Mouse (Mus musculus) hindbrain, embryonic 13.5 days (tissue): ENCODE data around the gene Akr7a5. TPM values are rescaled to one million over a fixed set of nuclear protein-coding genes. Genes with fewer than 3 reads are reported as not detected.

Experiments
- ATAC-seq: fragments of 200-750 bp; cut with Nextera tagmentation; 2 replicates; pipeline ENCODE4 v1.8.0; 2017; ENCODE audit warnings: moderate TSS enrichment; ENCODE audit not compliant: low FRiP score
- H3K27ac ChIP-seq: fragments of 300-500 bp; sonication (generic); 2 replicates; pipeline ENCODE4 v1.5.1; 2015; ENCODE audit warnings: inconsistent platforms, mild to moderate bottlenecking, moderate library complexity
- H3K27me3 ChIP-seq: fragments of 300-500 bp; sonication (generic); 2 replicates; pipeline ENCODE4 v1.6.1; 2015; ENCODE audit warnings: mild to moderate bottlenecking, inconsistent platforms
- H3K36me3 ChIP-seq: fragments of 300-500 bp; sonication (generic); 2 replicates; pipeline ENCODE4 v1.6.1; 2015; ENCODE audit warnings: mild to moderate bottlenecking, inconsistent platforms
- H3K4me1 ChIP-seq: fragments of 300-500 bp; sonication (generic); replicated peaks from 2 replicates; pipeline ENCODE4 v1.6.1; 2015; ENCODE audit warnings: inconsistent platforms
- H3K4me2 ChIP-seq: fragments of 300-500 bp; sonication (generic); 2 replicates; pipeline ENCODE4 v1.6.1; 2015; ENCODE audit warnings: inconsistent platforms, mild to moderate bottlenecking, moderate library complexity
- H3K4me3 ChIP-seq: fragments of 300-500 bp; sonication (generic); 2 replicates; pipeline ENCODE4 v1.5.1; 2015; ENCODE audit warnings: mild to moderate bottlenecking, inconsistent platforms
- H3K9ac ChIP-seq: fragments of 300-500 bp; sonication (generic); 2 replicates; pipeline ENCODE4 v1.6.1; 2015; ENCODE audit warnings: mild to moderate bottlenecking, inconsistent platforms
- H3K9me3 ChIP-seq: fragments of 300-500 bp; sonication (generic); 2 replicates; pipeline ENCODE4 v1.6.1; 2016; ENCODE audit warnings: inconsistent platforms
- WGBS: fragments of 180-500 bp; shearing (Covaris S2); methylation state at CpG from one replicate; pipeline ENCODE4 v1.1.7; 2015; 5-methylcytosine and 5-hydroxymethylcytosine counted together
- polyA plus RNA-seq: library from polyadenylated mRNA; unstranded; fragments of >200 nt; fragmentation: Nextera tagmentation; extraction: Ambion mirVana; gene quantifications from 2 replicates; pipeline ENCODE4 v1.2.1, GENCODE M21; 2015

Gene Akr7a5
- polyA plus RNA-seq, 1 experiment from 2014 or later, result 60.0 TPM

- Histone ChIP-seq H3K27me3 (peaks cover 17% of the 10 kb centered on the region), H3K4me2 (no peak overlapping the region), H3K4me1 (no peaks in the 10 kb centered on the region), H3K4me3 (no peak overlapping the region), H3K9me3 (no peaks in the 10 kb centered on the region), H3K9ac (no peak overlapping the region), H3K36me3 (no peaks in the 10 kb centered on the region), H3K27ac (no peak overlapping the region)
- ATAC-seq, result no peak
- WGBS, result 51% methylated on average over 33 of the region's 33 CpGs
Observed at GRCm38 (mm10) chr4:139338145-139338544, 27.6 kb downstream of the Akr7a5 start.

- 83% methylated on average over 4 of the region's 4 CpGs for WGBS
- peaks cover 17% of the 10 kb centered on the region for H3K27me3 ChIP-seq
- H3K4me1 ChIP-seq, result no peaks in the 10 kb centered on the region
- no peak overlapping the region for H3K4me2 ChIP-seq
- H3K9ac ChIP-seq, result no peak overlapping the region
- H3K4me3 ChIP-seq, result no peak overlapping the region
- ATAC-seq, result no peak
- no peak overlapping the region for H3K27ac ChIP-seq
- peaks cover 13% of the 10 kb centered on the region for H3K36me3 ChIP-seq
- no peaks in the 10 kb centered on the region for H3K9me3 ChIP-seq
Observed at GRCm38 (mm10) chr4:139340835-139341234, 30.3 kb downstream of the Akr7a5 start.

DNA sequence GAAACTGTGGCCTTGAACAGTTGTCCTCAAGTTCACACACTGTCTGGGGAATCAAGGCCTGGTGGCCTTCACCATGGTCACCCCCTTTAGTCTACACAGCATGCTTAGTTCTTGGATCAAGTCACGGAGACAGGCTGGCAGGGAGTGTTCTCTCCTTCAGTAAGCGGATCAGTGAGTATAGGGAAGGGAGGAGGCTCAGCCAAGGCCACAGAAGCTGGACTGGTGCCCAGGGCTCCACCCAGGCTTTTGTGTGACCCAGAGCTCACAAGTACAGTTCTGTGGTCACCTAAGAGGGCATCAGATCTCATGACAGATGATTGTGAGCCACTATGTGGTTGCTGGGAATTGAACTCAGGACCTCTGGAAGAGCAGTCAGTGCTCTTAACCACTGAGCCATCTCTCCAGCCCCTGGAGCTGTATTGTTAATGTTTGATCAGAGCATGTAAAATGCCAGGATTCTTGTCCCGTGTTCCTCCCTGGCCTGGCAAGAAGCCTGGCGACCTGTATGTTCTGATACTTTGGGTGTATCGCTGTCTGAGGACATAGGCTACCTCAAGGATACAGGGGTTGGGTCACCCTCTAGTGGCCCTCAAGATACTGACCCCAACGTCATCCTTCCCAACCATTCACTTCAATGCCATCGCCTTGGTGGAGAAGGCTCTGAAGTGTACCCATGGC lies 31.2 kb downstream of the Akr7a5 start:
- 76% methylated on average over 7 of the region's 7 CpGs for WGBS

GRCm38 (mm10) chr4:139343718-139344117 lies 33.2 kb downstream of the Akr7a5 start:
- 64% methylated on average over 5 of the region's 5 CpGs for WGBS
- H3K4me1 ChIP-seq, result no peaks in the 10 kb centered on the region
- H3K4me2 ChIP-seq, result no peak overlapping the region
- H3K4me3 ChIP-seq, result no peak overlapping the region
- no peaks in the 10 kb centered on the region for H3K27me3 ChIP-seq
- no peak for ATAC-seq
- no peak overlapping the region for H3K9ac ChIP-seq
- peaks cover 41% of the 10 kb centered on the region for H3K36me3 ChIP-seq
- no peaks in the 10 kb centered on the region for H3K9me3 ChIP-seq
- no peak overlapping the region for H3K27ac ChIP-seq

More for the DNA sequence above, 31.2 kb downstream of the Akr7a5 start:
- peaks cover 21% of the 10 kb centered on the region for H3K36me3 ChIP-seq
- H3K4me1 ChIP-seq, result no peaks in the 10 kb centered on the region
- no peak overlapping the region for H3K4me3 ChIP-seq
- ATAC-seq, result no peak
- no peak overlapping the region for H3K27ac ChIP-seq
- H3K9ac ChIP-seq, result no peak overlapping the region
- no peak overlapping the region for H3K4me2 ChIP-seq
- H3K27me3 ChIP-seq, result peaks cover 17% of the 10 kb centered on the region
- H3K9me3 ChIP-seq, result no peaks in the 10 kb centered on the region

GRCm38 (mm10) chr4:139345416-139346019 lies 35.0 kb downstream of the Akr7a5 start:
- Histone ChIP-seq H3K36me3 (peaks cover 55% of the 10 kb centered on the region), H3K9me3 (no peaks in the 10 kb centered on the region), H3K9ac (no peak overlapping the region), H3K27me3 (no peaks in the 10 kb centered on the region), H3K27ac (no peak overlapping the region), H3K4me3 (no peak overlapping the region), H3K4me2 (no peak overlapping the region), H3K4me1 (peaks cover 2% of the 10 kb centered on the region)
- ATAC-seq, result no peak
- 73% methylated on average over 23 of the region's 23 CpGs for WGBS

GRCm38 (mm10) chr4:139351931-139352711 lies 41.6 kb downstream of the Akr7a5 start, which contains the start of the genes Mrto4, Emc1 and Ubr4:
Mrto4 (minus strand) TSS chr4:139352576.
Emc1 (plus strand) TSS chr4:139352587.
Ubr4 (plus strand) TSS chr4:139352609.
- WGBS, result under 1% methylated on average over 64 of the region's 64 CpGs
- Histone ChIP-seq H3K9me3 (no peaks in the 10 kb centered on the region), H3K4me3 (peak within 1 kb of the TSS; percentile 89), H3K4me1 (peaks cover 28% of the 10 kb centered on the region), H3K27ac (peak within 1 kb of the TSS; percentile 97), H3K9ac (peak within 1 kb of the TSS; percentile 88), H3K4me2 (peak within 1 kb of the TSS; percentile 99), H3K36me3 (peaks cover 54% of the 10 kb centered on the region), H3K27me3 (no peaks in the 10 kb centered on the region)
- peak; percentile 96 for ATAC-seq

- Histone ChIP-seq H3K36me3 (peaks cover 54% of the 10 kb centered on the region), H3K9me3 (no peaks in the 10 kb centered on the region), H3K27ac (peak overlapping the region; percentile 97), H3K4me1 (peaks cover 28% of the 10 kb centered on the region), H3K9ac (peak overlapping the region; percentile 88), H3K4me3 (peak overlapping the region; percentile 89), H3K4me2 (peak overlapping the region; percentile 99), H3K27me3 (no peaks in the 10 kb centered on the region)
- peak; percentile 46 for ATAC-seq
- WGBS, result 0% methylated on average over 7 of the region's 7 CpGs
Observed at GRCm38 (mm10) chr4:139352832-139353231, 42.3 kb downstream of the Akr7a5 start.

DNA sequence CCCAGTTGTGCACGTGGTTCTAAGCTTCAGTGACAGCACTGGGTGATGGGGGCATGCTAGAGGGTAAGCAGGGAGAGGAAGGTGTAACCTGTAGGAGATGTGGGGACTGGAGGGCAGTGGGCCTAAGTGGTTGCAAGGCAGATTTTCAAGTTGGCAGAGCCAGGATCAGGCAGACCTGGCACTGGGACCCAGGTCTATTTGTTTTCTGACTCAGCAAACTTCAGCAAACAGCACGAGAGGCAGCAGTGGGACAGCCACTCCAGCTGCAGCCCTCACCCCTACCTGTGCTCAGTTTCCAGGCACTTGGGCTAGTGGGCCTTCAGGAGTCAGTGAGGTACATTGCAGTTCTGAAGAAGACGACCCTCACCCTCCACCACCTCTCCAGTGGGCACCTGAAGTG lies 46.7 kb downstream of the Akr7a5 start:
- H3K4me1 ChIP-seq, result peaks cover 14% of the 10 kb centered on the region
- H3K9ac ChIP-seq, result no peak overlapping the region
- no peak overlapping the region for H3K27ac ChIP-seq
- H3K36me3 ChIP-seq, result peaks cover 75% of the 10 kb centered on the region
- no peak overlapping the region for H3K4me3 ChIP-seq
- ATAC-seq, result no peak
- WGBS, result 95% methylated on average over 3 of the region's 3 CpGs
- no peaks in the 10 kb centered on the region for H3K27me3 ChIP-seq
- H3K9me3 ChIP-seq, result no peaks in the 10 kb centered on the region
- H3K4me2 ChIP-seq, result no peak overlapping the region

GRCm38 (mm10) chr4:139360761-139361548 lies 50.4 kb downstream of the Akr7a5 start:
- H3K4me1 ChIP-seq, result no peaks in the 10 kb centered on the region
- no peak overlapping the region for H3K4me2 ChIP-seq
- H3K9me3 ChIP-seq, result no peaks in the 10 kb centered on the region
- ATAC-seq, result no peak
- 94% methylated on average over 11 of the region's 11 CpGs for WGBS
- H3K27me3 ChIP-seq, result no peaks in the 10 kb centered on the region
- H3K27ac ChIP-seq, result no peak overlapping the region
- no peak overlapping the region for H3K4me3 ChIP-seq
- H3K9ac ChIP-seq, result no peak overlapping the region
- peaks cover 97% of the 10 kb centered on the region for H3K36me3 ChIP-seq

DNA sequence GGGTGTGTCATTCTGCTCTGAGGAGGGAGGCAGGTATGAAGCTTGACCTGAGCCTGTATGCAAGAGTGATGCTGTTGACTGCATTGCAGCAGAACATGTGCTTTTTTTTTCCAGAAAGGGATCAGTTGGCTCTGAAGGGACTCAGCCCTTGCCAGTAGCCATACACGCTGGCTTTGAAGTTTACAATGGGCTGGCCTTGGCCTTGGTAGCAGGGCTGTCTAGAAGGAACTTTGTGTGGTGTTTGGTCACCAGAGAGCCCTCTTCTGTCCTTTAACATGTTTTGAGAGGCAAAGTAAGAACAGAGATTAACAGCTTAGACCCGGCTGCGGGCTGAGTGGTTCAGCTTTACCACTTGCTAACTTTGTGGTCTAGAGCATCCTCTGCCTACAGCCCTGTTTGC lies 56.8 kb downstream of the Akr7a5 start:
- no peaks in the 10 kb centered on the region for H3K4me1 ChIP-seq
- no peaks in the 10 kb centered on the region for H3K27me3 ChIP-seq
- no peak for ATAC-seq
- WGBS, result 97% methylated on average over 3 of the region's 3 CpGs
- H3K4me2 ChIP-seq, result no peak overlapping the region
- H3K27ac ChIP-seq, result no peak overlapping the region
- no peak overlapping the region for H3K9ac ChIP-seq
- no peaks in the 10 kb centered on the region for H3K9me3 ChIP-seq
- peaks cover 97% of the 10 kb centered on the region for H3K36me3 ChIP-seq
- no peak overlapping the region for H3K4me3 ChIP-seq
